Mouse (Mus musculus): Measurements from ENCODE around the gene Bbip1.
A peak's percentile ranks its signal among the peaks of the same experiment; 100 is the strongest.

The Bbip1 gene

DNA sequence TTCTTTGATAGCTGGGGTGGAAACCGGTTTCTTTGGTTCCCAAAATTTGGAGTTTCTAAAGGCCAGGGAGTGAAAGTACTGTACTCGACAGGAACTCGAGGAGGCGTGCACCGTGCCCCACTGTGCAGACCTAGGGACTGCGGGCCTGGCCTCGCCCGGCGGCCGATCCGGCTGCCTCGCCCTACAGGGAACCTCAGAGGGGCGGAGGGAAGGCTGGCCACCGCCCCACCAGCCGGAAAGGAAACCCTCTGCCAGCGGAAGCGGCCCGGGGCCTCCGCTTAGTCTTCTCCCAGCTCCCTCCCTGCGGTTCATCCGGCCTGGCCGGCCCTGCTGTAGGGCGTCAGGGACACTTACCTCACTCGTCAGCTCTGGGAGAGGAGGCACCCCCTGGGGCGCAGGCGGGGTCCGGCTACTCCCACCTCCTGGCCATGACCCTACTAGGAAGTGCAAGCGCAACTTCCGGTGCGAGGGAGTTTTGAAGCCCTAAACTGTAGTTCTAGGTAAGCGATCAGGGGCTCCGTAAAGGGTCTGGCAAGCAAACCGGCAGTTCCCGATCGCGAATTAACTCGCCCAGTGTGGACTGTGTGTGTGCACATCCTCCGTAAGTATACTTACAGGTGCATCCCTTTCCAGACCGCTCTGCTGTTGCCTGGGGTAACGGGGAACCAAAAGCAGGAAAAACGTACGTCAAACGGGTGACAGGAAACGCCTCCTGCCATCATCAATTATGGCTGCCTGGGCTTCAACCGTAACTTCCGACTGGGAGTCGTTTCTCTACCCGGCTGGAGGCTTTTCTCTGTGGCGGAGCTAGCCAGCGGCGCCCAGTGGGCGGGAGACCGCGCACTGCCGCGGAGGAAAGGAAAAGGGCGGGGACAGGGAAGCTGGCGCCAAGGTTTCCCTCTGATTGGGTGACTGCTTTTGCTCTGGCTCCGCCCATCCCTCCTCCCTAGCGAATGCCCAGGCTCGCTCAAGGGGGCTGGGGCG is at the start of gene Bbip1, which contains the start of gene Shoc2:
TSS of gene Bbip1 (minus strand) at position 826 of the 984 bp plus-strand sequence.
TSS of gene Shoc2 (plus strand) at position 505 of the 984 bp plus-strand sequence.
- peak; percentile 55; the same call in 1 of the 2 replicates for TF ChIP-seq GATA4 (IDR thresholded peaks at IDR 0.05; ENCODE audit: insufficient replicate concordance, low read length)

DNA sequence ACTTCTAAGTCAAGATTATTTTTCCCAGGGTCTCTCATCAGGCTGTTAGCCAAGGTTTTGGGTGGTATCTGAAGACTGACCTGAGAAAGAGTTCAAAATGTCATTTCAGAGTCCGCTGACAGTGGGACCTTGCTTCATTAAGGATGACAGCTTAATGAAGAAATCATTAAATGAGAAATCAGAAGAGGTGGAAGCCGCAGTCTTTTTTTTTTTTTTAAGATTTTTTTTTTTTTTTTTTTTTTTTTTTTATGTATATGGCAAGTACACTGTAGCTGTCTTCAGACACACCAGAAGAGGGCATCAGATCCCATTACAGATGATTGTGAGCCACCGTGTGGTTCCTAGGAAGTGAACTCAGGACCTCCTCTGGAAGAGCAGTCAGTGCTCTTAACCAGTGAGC is 49.4 kb upstream of the Bbip1 start:
- TF ChIP-seq GATA4 (IDR thresholded peaks at IDR 0.05; ENCODE audit: insufficient replicate concordance, low read length) = no peak

DNA sequence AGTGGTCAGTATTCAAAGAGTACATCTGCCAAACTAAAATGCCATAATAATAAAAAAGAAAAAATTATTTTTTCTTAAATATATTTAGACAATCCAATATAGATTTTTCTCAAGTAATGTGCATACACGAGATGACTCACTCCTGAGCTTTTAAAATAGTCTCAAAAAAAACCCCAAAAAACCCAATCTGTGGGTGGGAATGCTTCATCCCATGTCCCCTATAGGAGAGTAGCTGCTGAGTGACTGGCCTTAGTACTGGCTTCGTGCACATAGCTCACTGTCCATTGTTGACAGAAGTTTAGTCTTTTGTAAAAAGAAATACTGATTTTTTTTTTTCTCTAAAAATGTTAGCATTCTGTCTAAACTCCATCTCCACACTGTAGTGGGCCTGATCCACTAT is 46.1 kb upstream of the Bbip1 start:
- no peak for TF ChIP-seq GATA4 (IDR thresholded peaks at IDR 0.05; ENCODE audit: insufficient replicate concordance, low read length)

DNA sequence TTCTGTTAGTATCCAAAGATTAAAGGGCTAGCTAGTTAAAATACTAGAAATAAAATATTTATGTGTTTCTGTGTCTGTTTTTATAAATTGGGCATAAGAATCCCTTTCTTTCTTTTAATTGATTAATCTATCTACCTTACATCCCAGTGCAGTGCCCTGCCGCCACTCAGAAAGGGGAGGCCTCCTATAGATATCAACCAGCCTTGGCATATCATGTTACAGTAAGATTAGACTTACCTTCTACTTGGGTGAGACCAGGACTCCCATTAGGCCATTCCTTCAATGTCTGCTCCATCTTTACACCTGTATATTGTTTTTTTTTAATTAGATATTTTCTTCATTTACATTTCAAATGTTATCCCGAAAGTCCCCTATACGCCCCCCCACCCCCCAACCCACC is 40.2 kb upstream of the Bbip1 start:
- no peak for TF ChIP-seq GATA4 (IDR thresholded peaks at IDR 0.05; ENCODE audit: insufficient replicate concordance, low read length)

DNA sequence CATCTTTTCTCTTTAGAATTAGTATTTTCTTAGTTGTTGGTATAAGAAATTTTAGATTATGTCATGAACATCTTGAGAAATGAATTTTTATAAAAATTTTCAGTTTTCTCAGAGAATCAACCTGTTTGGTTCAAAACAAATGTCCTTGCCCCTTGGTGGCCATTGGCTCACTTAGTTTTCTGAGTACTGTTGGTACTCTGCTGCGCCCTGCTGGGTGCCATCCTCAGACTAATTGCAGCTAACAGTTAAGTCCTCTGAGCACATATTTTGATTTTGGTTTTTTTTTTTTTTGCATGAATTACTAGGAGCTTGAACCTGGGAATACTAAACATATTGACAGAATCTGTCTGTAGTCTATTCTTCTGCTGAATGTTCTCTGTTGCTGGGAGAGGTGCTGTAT is 38.9 kb upstream of the Bbip1 start:
- TF ChIP-seq GATA4 (IDR thresholded peaks at IDR 0.05; ENCODE audit: insufficient replicate concordance, low read length) = no peak

DNA sequence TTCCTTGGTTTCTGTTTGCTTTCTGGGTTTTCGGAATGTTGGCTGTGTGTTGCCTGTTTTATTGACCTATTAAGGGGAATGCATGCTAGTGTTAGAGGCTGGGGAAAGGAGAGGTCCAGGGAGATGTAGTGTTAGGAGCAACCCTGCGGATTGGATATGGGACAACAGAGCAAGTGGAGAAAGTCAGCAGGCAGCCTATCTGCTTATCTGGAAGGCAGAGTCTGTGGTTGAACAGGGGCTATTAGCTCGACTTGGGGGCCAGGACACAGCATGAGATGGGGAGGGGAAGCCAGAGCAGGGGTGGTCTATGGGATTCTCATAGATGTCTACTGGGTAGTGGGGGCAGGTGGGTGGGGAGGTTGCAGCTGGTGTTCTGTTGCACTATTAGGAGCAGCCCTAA is 37.6 kb upstream of the Bbip1 start:
- no peak for TF ChIP-seq GATA4 (IDR thresholded peaks at IDR 0.05; ENCODE audit: insufficient replicate concordance, low read length)

DNA sequence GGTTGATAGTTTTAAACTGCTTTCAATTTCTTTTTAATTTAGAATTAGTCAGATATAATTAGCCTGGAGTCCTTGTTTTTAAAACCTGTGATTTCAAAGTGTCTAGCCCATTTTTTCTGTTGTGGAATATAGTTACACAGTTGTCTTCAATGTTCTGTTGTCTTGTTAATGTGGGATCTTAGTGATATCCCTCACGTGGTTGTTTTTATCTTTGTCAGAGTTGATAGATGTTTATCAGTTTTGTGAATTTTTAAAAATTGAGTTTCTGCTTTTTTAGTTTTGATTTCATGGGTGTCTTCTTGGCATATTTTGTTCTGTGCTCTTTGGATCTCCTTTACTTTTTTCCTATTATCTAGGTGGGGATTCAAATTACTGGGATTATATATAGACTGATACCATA is 29.2 kb upstream of the Bbip1 start:
- TF ChIP-seq GATA4 (IDR thresholded peaks at IDR 0.05; ENCODE audit: insufficient replicate concordance, low read length) = no peak

DNA sequence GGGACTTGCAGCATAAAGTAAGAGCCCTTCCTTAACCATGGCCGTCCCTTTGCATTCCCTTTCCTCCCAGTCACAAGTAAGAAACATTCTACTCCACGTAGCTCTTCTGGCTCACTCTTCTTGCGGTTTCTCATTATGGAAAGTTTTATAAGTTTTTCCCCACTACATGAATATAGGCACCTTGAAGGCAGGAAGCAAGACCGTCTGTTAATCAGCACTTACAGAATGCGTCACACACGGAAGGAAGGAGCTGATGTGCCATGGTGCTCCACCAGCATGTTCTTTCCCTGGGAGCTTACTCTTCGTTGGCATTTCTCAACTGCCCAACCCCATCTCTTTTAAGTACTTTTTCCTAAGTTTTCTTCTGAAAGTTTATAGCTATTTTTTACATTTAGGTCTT is 27.5 kb upstream of the Bbip1 start:
- no peak for TF ChIP-seq GATA4 (IDR thresholded peaks at IDR 0.05; ENCODE audit: insufficient replicate concordance, low read length)

DNA sequence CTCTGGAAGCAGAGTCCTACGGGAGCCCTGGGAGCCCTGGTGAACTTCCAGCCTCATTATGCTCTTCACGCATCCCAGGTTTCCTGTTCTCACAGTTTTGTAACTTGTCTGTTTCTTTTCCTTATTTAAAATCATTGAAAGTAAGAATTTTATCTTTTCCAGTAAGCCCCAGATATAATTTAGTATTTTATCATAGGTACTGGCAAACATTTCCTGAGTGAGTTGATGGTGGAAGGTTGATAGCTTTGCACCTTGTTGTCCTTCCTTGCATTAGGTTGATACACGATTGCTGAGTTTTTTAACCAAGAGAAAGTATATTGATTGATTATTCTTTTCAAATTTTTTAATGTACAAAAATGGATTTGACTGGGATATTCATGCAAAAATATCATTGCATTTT is 24.8 kb upstream of the Bbip1 start:
- TF ChIP-seq GATA4 (IDR thresholded peaks at IDR 0.05; ENCODE audit: insufficient replicate concordance, low read length) = no peak

DNA sequence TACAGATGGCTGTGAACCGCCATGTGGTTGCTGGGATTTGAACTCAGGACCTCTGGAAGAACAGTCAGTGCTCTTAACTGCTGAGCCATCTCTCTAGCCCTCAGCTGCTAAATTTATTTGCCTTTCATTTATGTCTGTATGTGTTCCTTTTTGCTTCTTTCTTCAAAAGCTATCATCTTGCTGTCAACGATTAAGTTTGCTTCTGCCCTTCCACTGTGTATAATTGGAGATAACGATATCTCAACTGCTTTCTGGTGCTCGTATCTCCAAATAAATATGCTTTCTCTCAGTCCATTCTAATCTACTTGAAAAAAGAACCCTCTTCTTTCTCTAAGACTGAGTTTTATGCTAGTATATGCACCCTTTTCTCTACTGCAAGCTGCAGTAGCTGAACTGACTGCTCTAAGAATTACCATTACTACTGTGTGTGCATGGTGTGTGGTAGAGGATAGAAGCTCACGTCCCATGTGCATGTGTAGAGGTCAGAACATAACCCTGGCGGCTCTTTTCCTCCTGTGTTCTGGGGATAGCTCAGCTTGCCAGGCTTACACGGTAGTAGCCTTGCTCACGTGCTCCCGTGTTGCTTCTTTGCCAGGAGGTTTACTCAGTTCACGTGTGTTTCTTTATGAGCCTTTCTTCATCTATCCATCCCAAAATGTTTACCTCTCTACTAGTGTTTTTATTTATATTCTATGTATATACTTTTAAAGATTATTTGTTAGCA is 20.6 kb upstream of the Bbip1 start:
- no peak for TF ChIP-seq GATA4 (IDR thresholded peaks at IDR 0.05; ENCODE audit: insufficient replicate concordance, low read length)

DNA sequence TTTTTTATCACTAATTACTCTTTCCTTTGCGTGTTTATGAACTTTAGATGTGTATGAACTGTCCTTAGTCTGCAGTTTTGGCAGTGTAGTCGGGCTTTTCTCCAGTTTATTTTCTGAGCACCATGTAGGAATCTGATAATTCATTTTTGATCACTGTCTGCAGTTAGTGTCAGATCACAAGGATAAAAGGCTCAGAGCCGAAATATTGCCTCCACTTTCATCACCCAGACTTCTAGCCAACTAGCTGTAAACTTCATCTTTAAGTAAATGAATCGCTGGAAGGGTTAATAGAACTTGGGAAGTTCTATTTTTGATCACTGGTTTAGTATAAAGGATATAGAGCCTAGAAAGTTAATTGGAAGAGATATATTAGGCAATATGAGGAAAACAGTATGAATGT is 18.1 kb upstream of the Bbip1 start:
- no peak for TF ChIP-seq GATA4 (IDR thresholded peaks at IDR 0.05; ENCODE audit: insufficient replicate concordance, low read length)

DNA sequence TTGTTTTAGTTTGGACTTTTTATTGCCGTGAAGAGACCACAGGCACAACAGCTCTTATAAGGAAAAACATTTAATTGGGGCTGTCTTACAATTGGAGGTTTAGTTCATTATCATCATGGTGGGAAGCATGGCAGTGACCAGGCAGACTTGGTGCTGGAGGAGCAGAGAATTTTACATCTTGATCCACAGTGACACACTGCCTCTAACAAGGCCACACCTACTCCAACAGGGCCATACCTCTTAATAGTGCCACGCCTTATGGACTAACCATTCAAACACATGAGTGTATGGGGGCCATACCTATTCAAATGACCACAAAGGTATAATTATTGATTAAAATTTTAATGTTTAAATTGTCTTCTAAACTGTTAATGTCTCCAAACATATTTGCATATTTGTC is 13.1 kb upstream of the Bbip1 start:
- no peak for TF ChIP-seq GATA4 (IDR thresholded peaks at IDR 0.05; ENCODE audit: insufficient replicate concordance, low read length)

DNA sequence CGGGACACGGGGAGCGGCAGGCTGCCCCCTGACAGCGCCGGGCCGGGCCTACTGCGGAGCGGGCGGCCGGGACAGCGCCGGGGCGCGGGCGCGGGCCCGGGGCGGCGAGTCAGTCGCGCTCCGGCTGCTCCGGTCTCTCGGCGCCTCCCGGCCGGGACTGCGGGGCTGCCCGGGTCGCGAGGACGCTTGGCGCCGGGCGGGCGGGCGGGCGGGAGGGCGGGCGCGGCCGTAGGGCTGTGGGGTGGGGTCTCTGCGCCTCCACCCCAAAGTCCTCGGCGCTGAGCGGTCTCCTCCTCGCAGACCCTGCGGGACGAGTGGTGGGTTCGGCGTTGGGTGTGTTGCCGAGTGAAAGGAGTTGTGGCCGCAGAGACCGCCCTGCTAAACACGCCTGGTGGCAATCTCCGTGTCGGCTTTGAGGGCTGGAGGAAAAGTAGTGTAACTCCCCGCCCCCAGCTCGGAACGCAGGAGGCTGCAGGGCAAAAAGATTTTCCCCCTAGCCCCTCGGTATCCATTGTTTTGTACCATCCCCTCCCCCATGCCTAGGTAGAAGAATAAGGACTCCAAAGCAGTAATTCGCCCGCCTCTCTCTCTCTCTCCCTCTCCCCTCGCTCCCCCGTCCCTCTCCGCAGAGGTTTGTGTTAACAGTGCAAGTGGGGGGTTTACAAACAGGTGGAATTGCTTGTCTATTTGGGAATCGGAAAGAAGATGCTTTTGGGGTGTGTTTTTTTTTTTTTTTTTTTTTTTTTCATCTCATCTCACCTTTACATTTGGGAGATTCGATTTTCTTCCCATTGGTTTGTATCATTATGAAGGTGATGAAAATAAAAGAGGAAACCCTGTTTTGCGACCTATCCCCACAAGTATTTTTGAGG is 980 bp upstream of the Bbip1 start:
- no peak for TF ChIP-seq GATA4 (IDR thresholded peaks at IDR 0.05; ENCODE audit: insufficient replicate concordance, low read length)

DNA sequence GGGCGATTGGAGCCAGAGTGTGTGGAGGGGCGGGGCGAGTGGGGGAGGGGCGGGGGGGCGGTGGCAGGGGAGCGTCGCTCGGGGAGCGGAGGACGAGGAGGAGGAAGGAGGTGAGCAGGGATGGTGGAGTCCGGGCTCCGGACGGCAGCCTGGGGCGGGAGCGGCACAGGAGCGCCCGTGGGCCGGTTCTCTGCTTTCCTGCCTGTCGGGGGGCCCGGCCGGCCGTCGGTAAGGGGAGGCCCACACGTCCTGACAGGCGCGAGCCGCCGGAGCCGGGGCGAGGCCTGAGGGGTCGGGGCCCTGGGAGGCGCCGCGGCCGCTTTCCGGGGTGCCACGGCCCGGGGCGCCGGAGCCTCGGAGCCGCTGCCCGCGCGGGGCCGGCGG is 351 bp upstream of the Bbip1 start:
- TF ChIP-seq GATA4 (IDR thresholded peaks at IDR 0.05; ENCODE audit: insufficient replicate concordance, low read length) = no peak

DNA sequence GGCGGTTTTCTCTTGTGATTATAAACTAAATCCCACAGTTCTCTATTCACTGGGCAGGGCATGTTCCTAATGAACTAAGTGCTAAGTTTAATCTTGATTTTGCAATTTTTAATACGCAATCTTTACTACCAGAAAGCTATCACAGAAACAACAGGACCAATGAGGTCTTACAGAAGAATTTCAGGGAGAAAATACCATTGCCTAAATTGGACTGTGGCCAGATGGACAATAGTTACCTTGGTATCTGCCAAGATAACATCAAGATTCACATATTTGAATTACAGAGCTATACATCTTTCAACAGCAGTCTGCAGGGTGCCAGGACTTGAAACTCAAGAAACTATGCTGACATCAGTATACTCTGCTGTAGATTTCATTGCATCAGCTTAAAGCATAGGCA is 2.1 kb downstream of the Bbip1 start:
- TF ChIP-seq GATA4 (IDR thresholded peaks at IDR 0.05; ENCODE audit: insufficient replicate concordance, low read length) = no peak

All from liver, adult (tissue).